Mouse (Mus musculus) brain, embryonic 14.5 days (tissue): ENCODE data around the gene Ccdc160. TPM values are rescaled to one million over a fixed set of nuclear protein-coding genes. Genes with fewer than 3 reads are reported as not detected.

Experiments
- DNase-seq: peaks from one replicate; pipeline ENCODE4 v3.0.0-alpha.2; 2011; ENCODE audit warnings: low read depth
- CTCF ChIP-seq: fragments of 200-500 bp; IDR thresholded peaks from 2 replicates; pipeline ENCODE4 v1.5.1; 2012; ENCODE audit warnings: inconsistent platforms, mild to moderate bottlenecking, moderate library complexity, borderline replicate concordance; ENCODE audit not compliant: insufficient read depth, insufficient read length; ENCODE audit errors: extremely low read depth
- POLR2A ChIP-seq: fragments of 200-500 bp; IDR thresholded peaks from 2 replicates; pipeline ENCODE4 v1.6.1; 2012; ENCODE audit warnings: mild to moderate bottlenecking, inconsistent platforms, borderline replicate concordance; ENCODE audit not compliant: poor library complexity, insufficient read depth, insufficient read length, severe bottlenecking; ENCODE audit errors: extremely low read depth
- polyA plus RNA-seq: library from polyadenylated mRNA; depleted of rRNA; stranded (reverse); fragments of >200 nt; gene quantifications from 2 replicates; pipeline ENCODE4 v1.2.3, GENCODE M21; 2012; rRNA removed

Ccdc160 gene
- polyA plus RNA-seq: 1.9 and 3.1 TPM in 2 replicates

- DNase-seq: peak; percentile 93
- TF ChIP-seq CTCF (no peak), POLR2A (peak; percentile 20; the same call in 1 of the 2 replicates)
Observed at GRCm38 (mm10) chrX:52790980-52791593, at the start of gene Ccdc160. Gene Ccdc160 (plus strand): TSS chrX:52791200.

DNA sequence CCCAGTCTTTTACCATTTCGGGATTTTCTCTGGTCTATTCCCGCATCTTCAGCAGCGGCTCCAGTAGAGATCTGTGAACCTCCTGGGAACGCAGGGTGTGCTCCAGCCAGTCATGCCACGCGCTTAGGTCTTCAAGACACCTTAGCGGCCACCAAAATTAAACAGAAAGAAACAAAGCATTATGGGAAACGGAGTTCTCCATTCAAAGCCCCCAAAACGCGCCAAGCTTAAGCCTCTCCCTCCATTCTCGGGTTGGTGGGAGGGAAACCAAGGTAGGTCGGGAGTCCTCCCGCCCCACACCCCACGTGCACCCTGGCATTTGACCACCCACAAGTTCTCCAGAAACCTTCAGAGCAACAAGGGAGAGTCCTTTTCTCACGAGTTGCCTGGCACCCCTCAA, 47.2 kb upstream of the Ccdc160 start:
- DNase-seq: peak; percentile 8
- TF ChIP-seq POLR2A (no peak), CTCF (no peak)

GRCm38 (mm10) chrX:52744201-52745051, 46.6 kb upstream of the Ccdc160 start:
- DNase-seq: peak; percentile 30
- TF ChIP-seq CTCF (no peak), POLR2A (no peak)

GRCm38 (mm10) chrX:52745462-52745861, 45.5 kb upstream of the Ccdc160 start:
- TF ChIP-seq POLR2A (no peak), CTCF (no peak)
- peak; percentile 7 for DNase-seq

- no peak for DNase-seq
- no peak for TF ChIP-seq CTCF
- TF ChIP-seq POLR2A: no peak
Observed at GRCm38 (mm10) chrX:52745917-52746316, 45.1 kb upstream of the Ccdc160 start.

- no peak for TF ChIP-seq CTCF
- TF ChIP-seq POLR2A: no peak
- DNase-seq: peak; percentile 25
Observed at GRCm38 (mm10) chrX:52746849-52747248, 44.2 kb upstream of the Ccdc160 start.

GRCm38 (mm10) chrX:52753491-52754085, 37.4 kb upstream of the Ccdc160 start:
- no peak for DNase-seq
- TF ChIP-seq POLR2A (no peak), CTCF (no peak)

GRCm38 (mm10) chrX:52757164-52757563, 33.8 kb upstream of the Ccdc160 start:
- no peak for DNase-seq
- no peak for TF ChIP-seq CTCF
- TF ChIP-seq POLR2A: no peak

DNA sequence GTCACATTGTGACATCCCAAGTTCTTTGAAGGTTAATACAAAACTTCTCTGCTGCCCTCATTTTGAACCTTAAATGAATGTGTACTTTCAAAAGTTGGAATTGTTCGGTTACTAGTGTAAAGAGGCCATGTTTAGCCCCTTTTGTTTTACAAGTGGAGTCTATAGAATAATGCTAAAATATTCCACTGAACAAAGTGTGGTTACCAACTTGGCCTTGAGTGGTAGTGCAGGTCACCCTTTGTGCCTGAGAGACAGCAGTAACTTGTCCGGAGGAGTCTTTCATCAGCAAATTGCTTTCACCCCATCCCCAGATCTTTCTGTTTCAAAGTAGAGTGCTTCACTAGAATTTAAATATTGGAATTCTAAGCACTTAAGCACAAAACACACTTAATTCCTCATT, 31.8 kb upstream of the Ccdc160 start:
- no peak for DNase-seq
- TF ChIP-seq POLR2A: no peak

DNA sequence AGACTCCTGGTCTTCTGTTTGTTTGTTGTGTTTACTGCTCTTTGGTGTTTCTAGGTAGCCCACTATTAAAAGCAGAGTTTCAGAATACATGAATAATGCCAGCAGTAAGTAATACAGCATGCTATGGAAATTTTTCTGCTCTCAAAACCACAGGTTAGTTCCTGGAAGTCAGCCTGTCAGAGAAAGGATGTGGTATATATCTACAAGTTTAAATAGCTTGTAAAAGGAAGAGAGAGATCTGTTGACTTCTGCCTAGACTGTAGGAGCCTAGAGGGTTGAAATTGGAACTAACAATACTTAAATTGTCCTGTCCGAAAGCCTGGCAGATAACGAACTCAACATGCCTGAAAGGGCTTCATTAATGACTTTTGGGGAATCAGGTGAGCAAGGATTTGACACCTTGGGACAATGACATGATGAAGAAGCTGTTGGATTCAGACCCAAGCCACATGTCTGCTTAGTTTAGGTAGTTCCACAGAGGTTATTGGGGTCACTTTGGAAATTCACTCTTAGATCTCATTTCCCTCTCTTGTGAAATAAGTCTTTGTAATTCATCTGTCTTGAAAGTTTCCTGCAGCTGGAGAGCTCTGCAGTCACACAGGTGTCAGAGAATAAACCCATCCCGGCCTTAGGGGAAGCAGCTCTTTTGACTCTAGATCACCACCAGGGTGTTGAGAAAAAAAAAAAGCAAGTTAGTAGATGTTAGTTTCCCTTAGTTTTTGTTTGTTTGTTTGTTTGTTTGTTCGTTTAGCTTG, 30.6 kb upstream of the Ccdc160 start:
- no peak for DNase-seq
- TF ChIP-seq POLR2A (no peak), CTCF (no peak)

GRCm38 (mm10) chrX:52762221-52762620, 28.8 kb upstream of the Ccdc160 start:
- no peak for DNase-seq
- TF ChIP-seq CTCF: no peak
- no peak for TF ChIP-seq POLR2A
